Mouse (Mus musculus): ENCODE measurements around the gene Wdr63.

- no peak for TF ChIP-seq POLR2A (IDR thresholded peaks at IDR 0.05; ENCODE audit: borderline replicate concordance, extremely low read depth, low read depth, low read length)
- TF ChIP-seq CTCF (IDR thresholded peaks at IDR 0.05; ENCODE audit: insufficient read depth, low read length), result no peak
These were observed 3.0 kb upstream of the Wdr63 start for GRCm38 (mm10) chr3:146110916-146111315.
